Mouse (Mus musculus): ENCODE measurements around the gene Msh6. TPM values are rescaled to one million over a fixed set of nuclear protein-coding genes. Genes with fewer than 3 reads are reported as not detected.

Msh6 gene
- total RNA-seq, 1 experiment: 247 TPM

- in situ Hi-C loops (cut with MboI; ENCODE audit: low sequenced_read_pairs in 2 of 2, unreplicated experiment in 2 of 2): no loop called here
- H3K4me1 ChIP-seq (ENCODE audit: control insufficient read depth in 2 of 2, insufficient read depth in 2 of 2, low read length in 2 of 2, poor library complexity in 1 of 2): peaks cover 0 to 3% of the 10 kb centered on the region in 2 experiments; a peak in 3 of 4 replicates
- H3K36me3 ChIP-seq (ENCODE audit: control insufficient read depth, insufficient read depth, low read length, poor library complexity, severe bottlenecking): peaks cover 68% of the 10 kb centered on the region
- no peak for DNase-seq (ENCODE audit: low read depth, low spot score)
- H3K27ac ChIP-seq (ENCODE audit: insufficient read depth, low read depth, low read length, poor library complexity, severe bottlenecking): no peak overlapping the region
- no peaks in the 10 kb centered on the region for H3K9me3 ChIP-seq (ENCODE audit: control insufficient read depth, insufficient read depth, low read depth, low read length)
- TF ChIP-seq ZC3H11A (IDR thresholded peaks at IDR 0.05; ENCODE audit: borderline replicate concordance, low read depth, low read length): no peak
- TF ChIP-seq HCFC1 (IDR thresholded peaks at IDR 0.05; ENCODE audit: borderline replicate concordance, insufficient read depth, low read length): no peak
- TF ChIP-seq CHD2 (IDR thresholded peaks at IDR 0.05; ENCODE audit: low read depth, low read length): no peak
- TF ChIP-seq ZNF384 (IDR thresholded peaks at IDR 0.05; ENCODE audit: low read depth, low read length): no peak
- no peak for TF ChIP-seq MAFK (IDR thresholded peaks at IDR 0.05; ENCODE audit: insufficient read depth, low read depth, low read length)
- H3K4me3 ChIP-seq (ENCODE audit: insufficient read depth in 1 of 2, low read depth in 1 of 2, low read length in 2 of 2, poor library complexity in 1 of 2, severe bottlenecking in 1 of 2): peak overlapping the region; percentile 2 to 45; a peak in 3 of 4 replicates
- H3K9ac ChIP-seq (ENCODE audit: insufficient read depth, low read depth, low read length, poor library complexity, severe bottlenecking): no peak overlapping the region
These were observed 12.6 kb downstream of the Msh6 start for GRCm38 (mm10) chr17:87987507-87987906.

GRCm38 (mm10) chr17:87992154-87992553, 17.3 kb downstream of the Msh6 start:
- no peak overlapping the region for H3K9ac ChIP-seq (ENCODE audit: insufficient read depth, low read depth, low read length, poor library complexity, severe bottlenecking)
- peaks cover 29% of the 10 kb centered on the region for H3K36me3 ChIP-seq (ENCODE audit: control insufficient read depth, insufficient read depth, low read length, poor library complexity, severe bottlenecking)
- in situ Hi-C loops (cut with MboI; ENCODE audit: low sequenced_read_pairs in 2 of 2, unreplicated experiment in 2 of 2): no loop called here
- no peak for DNase-seq (ENCODE audit: low read depth, low spot score)
- no peak overlapping the region for H3K27ac ChIP-seq (ENCODE audit: insufficient read depth, low read depth, low read length, poor library complexity, severe bottlenecking)
- H3K4me3 ChIP-seq (ENCODE audit: insufficient read depth in 1 of 2, low read depth in 1 of 2, low read length in 2 of 2, poor library complexity in 1 of 2, severe bottlenecking in 1 of 2): no peak overlapping the region
- H3K9me3 ChIP-seq (ENCODE audit: control insufficient read depth, insufficient read depth, low read depth, low read length): no peaks in the 10 kb centered on the region
- H3K4me1 ChIP-seq (ENCODE audit: control insufficient read depth in 2 of 2, insufficient read depth in 2 of 2, low read length in 2 of 2, poor library complexity in 1 of 2): no peaks in the 10 kb centered on the region; a peak in 1 of 4 replicates
- TF ChIP-seq ZC3H11A (IDR thresholded peaks at IDR 0.05; ENCODE audit: borderline replicate concordance, low read depth, low read length): no peak

GRCm38 (mm10) chr17:87993338-87993737, 18.5 kb downstream of the Msh6 start:
- no peak overlapping the region for H3K27ac ChIP-seq (ENCODE audit: insufficient read depth, low read depth, low read length, poor library complexity, severe bottlenecking)
- H3K9ac ChIP-seq (ENCODE audit: insufficient read depth, low read depth, low read length, poor library complexity, severe bottlenecking): no peak overlapping the region
- H3K9me3 ChIP-seq (ENCODE audit: control insufficient read depth, insufficient read depth, low read depth, low read length): no peaks in the 10 kb centered on the region
- H3K4me3 ChIP-seq (ENCODE audit: insufficient read depth in 1 of 2, low read depth in 1 of 2, low read length in 2 of 2, poor library complexity in 1 of 2, severe bottlenecking in 1 of 2): no peak overlapping the region
- no peaks in the 10 kb centered on the region for H3K4me1 ChIP-seq (ENCODE audit: control insufficient read depth in 2 of 2, insufficient read depth in 2 of 2, low read length in 2 of 2, poor library complexity in 1 of 2)
- peaks cover 20% of the 10 kb centered on the region for H3K36me3 ChIP-seq (ENCODE audit: control insufficient read depth, insufficient read depth, low read length, poor library complexity, severe bottlenecking)
- DNase-seq (ENCODE audit: low read depth, low spot score): no peak
- in situ Hi-C loops (cut with MboI; ENCODE audit: low sequenced_read_pairs in 2 of 2, unreplicated experiment in 2 of 2): no loop called here
- TF ChIP-seq MAFK (IDR thresholded peaks at IDR 0.05; ENCODE audit: insufficient read depth, low read depth, low read length): no peak

- H3K9ac ChIP-seq (ENCODE audit: insufficient read depth, low read depth, low read length, poor library complexity, severe bottlenecking): no peak overlapping the region
- H3K4me3 ChIP-seq (ENCODE audit: insufficient read depth in 1 of 2, low read depth in 1 of 2, low read length in 2 of 2, poor library complexity in 1 of 2, severe bottlenecking in 1 of 2): no peak overlapping the region
- H3K9me3 ChIP-seq (ENCODE audit: control insufficient read depth, insufficient read depth, low read depth, low read length): no peaks in the 10 kb centered on the region
- DNase-seq (ENCODE audit: low read depth, low spot score): no peak
- in situ Hi-C loops (cut with MboI; ENCODE audit: low sequenced_read_pairs in 2 of 2, unreplicated experiment in 2 of 2): no loop called here
- H3K27ac ChIP-seq (ENCODE audit: insufficient read depth, low read depth, low read length, poor library complexity, severe bottlenecking): no peak overlapping the region
- TF ChIP-seq MAFK (IDR thresholded peaks at IDR 0.05; ENCODE audit: insufficient read depth, low read depth, low read length): no peak
- no peak for TF ChIP-seq ZC3H11A (IDR thresholded peaks at IDR 0.05; ENCODE audit: borderline replicate concordance, low read depth, low read length)
- no peak for TF ChIP-seq HCFC1 (IDR thresholded peaks at IDR 0.05; ENCODE audit: borderline replicate concordance, insufficient read depth, low read length)
- TF ChIP-seq ZNF384 (IDR thresholded peaks at IDR 0.05; ENCODE audit: low read depth, low read length): no peak
- TF ChIP-seq CHD2 (IDR thresholded peaks at IDR 0.05; ENCODE audit: low read depth, low read length): no peak
- H3K4me1 ChIP-seq (ENCODE audit: control insufficient read depth in 2 of 2, insufficient read depth in 2 of 2, low read length in 2 of 2, poor library complexity in 1 of 2): no peaks in the 10 kb centered on the region
- peaks cover 15% of the 10 kb centered on the region for H3K36me3 ChIP-seq (ENCODE audit: control insufficient read depth, insufficient read depth, low read length, poor library complexity, severe bottlenecking)
These were observed 22.9 kb downstream of the Msh6 start for GRCm38 (mm10) chr17:87997808-87998207.

GRCm38 (mm10) chr17:88004892-88005291, 30.0 kb downstream of the Msh6 start:
- Histone ChIP-seq H3K4me3 (ENCODE audit: insufficient read depth in 1 of 2, low read depth in 1 of 2, low read length in 2 of 2, poor library complexity in 1 of 2, severe bottlenecking in 1 of 2) (no peak overlapping the region), H3K4me1 (ENCODE audit: control insufficient read depth in 2 of 2, insufficient read depth in 2 of 2, low read length in 2 of 2, poor library complexity in 1 of 2) (no peaks in the 10 kb centered on the region), H3K27ac (ENCODE audit: insufficient read depth, low read depth, low read length, poor library complexity, severe bottlenecking) (no peak overlapping the region), H3K36me3 (ENCODE audit: control insufficient read depth, insufficient read depth, low read length, poor library complexity, severe bottlenecking) (peaks cover 20% of the 10 kb centered on the region), H3K9me3 (ENCODE audit: control insufficient read depth, insufficient read depth, low read depth, low read length) (no peaks in the 10 kb centered on the region), H3K9ac (ENCODE audit: insufficient read depth, low read depth, low read length, poor library complexity, severe bottlenecking) (no peak overlapping the region)
- no peak for TF ChIP-seq ZC3H11A (IDR thresholded peaks at IDR 0.05; ENCODE audit: borderline replicate concordance, low read depth, low read length)
- TF ChIP-seq ZNF384 (IDR thresholded peaks at IDR 0.05; ENCODE audit: low read depth, low read length): no peak
- no peak for TF ChIP-seq CHD2 (IDR thresholded peaks at IDR 0.05; ENCODE audit: low read depth, low read length)
- no peak for TF ChIP-seq MAFK (IDR thresholded peaks at IDR 0.05; ENCODE audit: insufficient read depth, low read depth, low read length)
- TF ChIP-seq HCFC1 (IDR thresholded peaks at IDR 0.05; ENCODE audit: borderline replicate concordance, insufficient read depth, low read length): no peak
- DNase-seq (ENCODE audit: low read depth, low spot score): no peak
- in situ Hi-C loops (cut with MboI; ENCODE audit: low sequenced_read_pairs in 2 of 2, unreplicated experiment in 2 of 2): no loop called here
